Mouse (Mus musculus): ENCODE data around the gene Clec2l.

- TF ChIP-seq POLR2A (IDR thresholded peaks at IDR 0.05; ENCODE audit: borderline replicate concordance, low read depth, low read length) (no peak), CTCF (IDR thresholded peaks at IDR 0.05; ENCODE audit: low read depth, low read length) (peak; percentile 76)
These were observed 12.5 kb upstream of the Clec2l start for GRCm38 (mm10) chr6:38650263-38650937.

Measured in bone marrow macrophage, adult 2 months (primary cell).